ENCODE assay signal across 10 mouse cellular contexts in the genomic region with DNA sequence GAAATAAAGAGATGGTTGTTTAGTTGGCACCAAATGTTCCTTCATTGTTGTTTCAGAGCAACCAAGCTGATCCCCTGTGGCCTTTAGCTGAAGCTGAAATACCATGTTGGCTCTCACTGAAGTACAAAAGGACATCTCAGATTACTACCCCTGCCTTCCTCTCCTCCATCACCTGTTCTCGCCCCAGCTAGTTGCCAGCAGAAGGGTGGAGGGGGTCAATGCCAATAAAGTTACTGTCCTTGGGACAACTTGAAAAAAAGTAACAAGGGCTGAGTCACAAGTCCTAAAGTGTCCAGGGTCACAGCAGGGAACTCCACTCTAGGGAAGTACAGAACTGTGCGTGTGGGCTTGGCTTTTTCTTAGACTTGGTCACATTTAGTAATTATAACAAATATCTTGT.
"Had no signal": no experiment of that assay in that cellular context is flagged by ENCODE, and none has a peak within 500 bp of the region (broad histone marks: within the 10 kb centered on the region; RNA-seq: fewer than 3 reads in every experiment).

No protein-coding gene starts in this region.

- DNase-seq: kidney, postnatal 14 days; kidney, postnatal 4 days; left cerebral cortex, postnatal 4 days; liver, postnatal 0 days; lung, embryonic 14.5 days; right cerebral cortex, adult 18-20 months; right cerebral cortex, postnatal 14 days; right cerebral cortex, postnatal 4 days; spleen, adult 18-20 months; thymus, postnatal 25 days had no signal
